Mouse (Mus musculus) stomach, postnatal 0 days (tissue): Measurements from ENCODE around the gene Gm5592.
"Not testable (repeated sequence)": the region's sequence is repeated elsewhere in the genome, so short reads cannot be mapped to it uniquely, and the experiment has no call there.

Experiments
- CTCF ChIP-seq: IDR thresholded peaks from 2 replicates; pipeline ENCODE4 v1.5.1; 2016; ENCODE audit warnings: antibody characterized with exemption, low read depth, mild to moderate bottlenecking, moderate library complexity
- EP300 ChIP-seq: optimal IDR thresholded peaks from 2 replicates; pipeline ENCODE3; 2016; ENCODE audit warnings: antibody characterized with exemption

DNA sequence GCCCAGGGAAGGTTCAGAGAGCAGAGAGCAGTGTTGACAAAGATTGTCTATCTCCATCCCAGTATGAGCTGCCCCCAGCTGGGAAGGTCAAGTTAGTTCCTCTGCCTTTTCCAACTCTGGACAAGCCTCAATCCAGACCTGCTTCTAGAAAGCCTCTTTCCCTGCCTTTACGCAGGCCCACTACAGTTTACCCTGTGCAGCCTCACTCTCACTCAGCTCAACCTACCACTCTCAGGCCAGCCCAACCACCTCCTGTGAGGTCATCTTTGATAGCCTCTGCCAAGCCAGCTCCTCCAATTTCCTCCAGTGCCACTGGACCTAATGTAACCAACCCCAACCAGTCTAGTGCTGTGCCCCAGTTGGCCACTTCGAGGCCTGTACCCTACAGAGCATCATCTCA is 4.9 kb downstream of the Gm5592 start:
- not testable (repeated sequence) for TF ChIP-seq CTCF, EP300
